Mouse (Mus musculus) inflammation-experienced regulatory T-cells, adult 6 months (primary cell): Measurements from ENCODE around the gene Gm47985. TPM values are rescaled to one million over a fixed set of nuclear protein-coding genes. Genes with fewer than 3 reads are reported as not detected.

Experiments
- ATAC-seq: one replicate; pipeline ENCODE4 v1.8.0; 2017
- polyA plus RNA-seq, 3 experiments: library from polyadenylated mRNA; unstranded; fragments of 100-300 nt; shearing (Covaris generic); gene quantifications; one replicate each; pipeline ENCODE4 v1.2.1; 2017

Gene Gm47985
- polyA plus RNA-seq, 3 experiments from 2014 or later, result 0.34 TPM; not detected in 2

DNA sequence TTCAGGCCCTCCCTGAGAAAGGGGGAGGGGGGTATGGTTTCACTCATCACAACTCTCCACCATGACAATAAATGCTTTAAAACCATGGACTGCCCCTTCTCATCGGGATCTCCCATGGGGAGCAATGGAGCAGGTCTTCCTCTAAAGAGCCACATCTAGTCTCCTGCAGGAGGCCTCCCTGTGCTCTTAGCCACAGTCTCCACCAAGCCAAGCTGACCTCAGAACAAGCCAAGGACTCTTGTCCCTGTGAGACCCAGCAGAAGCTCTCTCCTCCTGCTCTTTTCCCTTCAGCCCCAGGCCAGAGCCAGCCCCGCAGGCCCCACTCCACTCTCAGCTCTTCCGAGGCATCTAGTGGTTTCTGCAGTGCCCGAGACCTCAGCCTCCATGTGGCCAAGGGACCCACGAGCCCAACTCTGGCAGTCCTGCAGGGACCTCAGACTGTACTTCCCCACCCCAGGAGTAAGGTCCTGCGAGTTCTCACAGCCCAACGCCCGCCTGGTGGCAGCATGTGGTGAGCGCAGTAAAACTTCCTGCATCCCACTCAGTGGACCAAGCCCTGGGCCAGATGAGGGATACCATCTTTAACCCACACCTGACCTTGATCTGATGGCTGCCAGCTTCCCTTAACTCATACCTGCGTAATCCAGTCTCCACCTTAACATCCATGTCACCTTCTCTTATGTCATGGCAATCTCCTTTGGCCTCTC lies 40.4 kb downstream of the Gm47985 start:
- ATAC-seq, result no peak

DNA sequence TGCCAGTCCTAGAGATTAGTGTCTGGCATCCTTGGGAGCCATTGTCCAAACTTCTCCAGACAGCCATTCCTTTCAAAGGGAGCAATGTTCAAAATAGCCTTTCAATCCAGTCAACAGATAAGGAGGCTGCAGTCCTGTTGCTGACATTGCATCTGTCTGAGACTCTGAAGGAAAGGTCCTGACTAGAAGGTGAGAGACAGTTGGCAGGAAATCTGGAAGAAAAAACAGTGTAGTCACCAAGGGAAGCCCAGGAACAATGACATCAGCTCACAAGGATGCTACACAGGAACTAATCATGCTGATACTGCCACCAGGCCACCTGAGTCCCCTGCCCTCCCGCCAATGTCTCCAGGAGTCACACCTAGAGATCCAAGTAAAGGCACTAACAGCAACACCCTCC lies 41.0 kb downstream of the Gm47985 start:
- no peak for ATAC-seq

DNA sequence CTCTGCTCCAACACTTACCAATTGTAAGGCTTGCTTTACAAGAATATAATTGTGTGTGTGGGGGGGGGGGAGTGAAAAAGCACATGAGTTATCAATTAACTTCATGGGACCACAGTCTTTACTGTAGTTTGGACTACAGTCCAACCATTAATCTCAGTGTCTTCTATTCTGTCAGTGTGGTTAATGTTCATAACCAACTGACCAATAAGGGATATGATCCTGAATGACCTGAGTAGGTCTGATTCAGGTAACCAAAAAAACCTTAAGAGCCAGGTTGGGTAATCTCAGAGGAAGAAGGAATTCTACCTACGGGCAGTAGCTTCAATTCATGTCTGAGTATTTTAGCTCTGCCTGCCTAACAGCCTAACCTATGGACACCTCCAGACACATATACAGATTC lies 42.2 kb downstream of the Gm47985 start:
- no peak for ATAC-seq

DNA sequence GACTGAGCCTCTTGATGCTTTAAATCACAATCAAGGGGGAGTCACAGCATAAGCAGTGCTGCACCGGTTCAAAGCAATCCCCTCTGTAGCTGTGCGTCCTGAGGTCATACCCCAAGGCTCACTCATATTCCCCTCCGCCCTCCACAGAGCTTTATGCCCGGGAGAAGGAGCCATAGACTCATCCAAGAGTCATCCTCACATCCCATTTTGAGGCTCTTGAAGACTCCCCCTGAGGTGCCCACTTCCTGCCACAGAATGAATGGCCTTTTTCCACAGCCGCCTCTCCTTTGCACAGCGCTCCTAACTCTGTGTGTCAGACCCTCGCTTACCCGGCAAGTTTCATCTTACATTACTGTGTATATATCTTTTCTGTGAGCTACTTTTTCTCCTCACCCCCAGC lies 45.2 kb downstream of the Gm47985 start:
- ATAC-seq, result no peak

DNA sequence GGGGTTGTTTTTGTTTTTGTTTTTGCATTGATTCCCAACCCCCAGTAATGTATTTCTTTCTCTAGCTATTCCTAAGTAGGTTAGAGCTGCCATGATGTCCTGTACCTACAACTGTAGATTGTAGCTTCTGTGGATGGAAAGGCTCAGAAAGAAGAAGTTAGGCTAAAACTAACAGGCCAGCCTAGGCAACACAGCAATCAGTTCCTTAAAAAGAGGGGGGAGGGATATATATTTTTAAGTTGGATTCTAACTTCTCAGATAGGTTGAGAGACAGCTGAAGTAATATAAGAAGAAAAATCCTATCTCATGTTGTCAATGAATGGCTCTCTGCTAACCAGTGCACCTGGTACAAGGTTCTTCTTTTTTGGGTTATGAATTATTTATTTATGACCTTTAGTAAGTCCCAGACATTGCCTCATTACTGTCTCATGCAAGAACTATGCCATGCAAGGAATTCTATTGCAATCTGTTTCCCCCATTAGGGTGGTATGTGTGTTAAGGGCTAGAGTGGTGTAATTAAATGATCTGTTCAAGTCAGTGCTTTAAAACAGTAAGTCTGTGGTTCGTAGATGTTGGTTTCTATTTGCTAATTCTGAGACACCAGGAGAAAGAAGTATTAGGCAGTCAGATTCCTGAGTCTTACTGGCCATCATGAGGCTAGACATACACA lies 46.1 kb downstream of the Gm47985 start:
- no peak for ATAC-seq

DNA sequence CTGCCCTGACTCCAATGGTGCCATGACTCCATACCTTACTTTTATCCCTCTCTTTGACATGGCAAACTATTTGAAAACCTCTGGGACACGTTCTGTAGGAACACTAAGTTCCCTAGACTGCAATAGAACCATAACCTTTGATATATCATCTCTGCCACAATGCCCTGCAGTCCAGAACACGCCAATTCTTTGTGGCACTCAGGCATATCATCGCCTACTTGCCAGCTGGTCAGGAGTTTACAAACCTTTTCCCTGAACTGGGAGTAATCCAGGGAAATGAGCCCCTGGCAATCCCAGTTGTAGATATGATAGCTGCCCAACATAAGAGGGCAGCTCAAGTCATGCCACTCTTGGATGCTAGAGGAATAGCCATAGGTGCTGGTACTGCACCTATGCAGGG lies 50.0 kb downstream of the Gm47985 start:
- no peak for ATAC-seq

DNA sequence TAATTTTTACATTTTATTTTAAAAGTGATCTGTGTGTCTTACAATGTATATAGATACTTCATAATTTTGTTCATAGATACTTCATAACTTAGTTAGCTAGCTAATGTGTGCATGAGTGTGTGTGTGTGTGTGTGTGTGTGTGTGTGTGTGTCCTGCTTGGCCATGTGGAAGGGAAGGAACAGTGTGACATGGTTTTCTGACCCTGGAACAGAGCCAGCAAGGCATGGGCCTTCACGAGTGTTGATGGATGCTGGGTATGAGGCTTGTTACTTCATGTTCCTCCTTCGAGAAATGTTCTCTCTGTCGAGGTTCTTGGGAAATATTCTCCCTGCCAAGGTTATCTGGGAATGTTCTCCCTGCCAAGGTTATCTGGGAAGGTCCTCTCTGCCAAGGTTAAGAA lies 51.4 kb downstream of the Gm47985 start:
- ATAC-seq, result no peak

Other genes starting within 250 kb of the Gm47985 start
- gene Hmcn1, start 189.1 kb upstream of the Gm47985 start, polyA plus RNA-seq, result under 1 TPM in 2 of 3 experiments, not detected in 1; 0.13 to 0.29 TPM
- not detected for gene Gm8947, start 9.8 kb downstream of the Gm47985 start, polyA plus RNA-seq
- not detected for gene Gm47995, start 15.9 kb downstream of the Gm47985 start, polyA plus RNA-seq
- not detected for gene 3110040M04Rik, start 21.6 kb downstream of the Gm47985 start, polyA plus RNA-seq
- not detected for gene Gm47996, start 27.6 kb downstream of the Gm47985 start, polyA plus RNA-seq
- 100 to 1,000 TPM; 119 to 141 (median 125) TPM for gene Ivns1abp, start 161.9 kb downstream of the Gm47985 start, polyA plus RNA-seq
- gene Swt1, start 245.9 kb downstream of the Gm47985 start, polyA plus RNA-seq, result 10 to 100 TPM; 38.3 to 57.7 (median 45.1) TPM
- gene Trmt1l, start 246.0 kb downstream of the Gm47985 start, polyA plus RNA-seq, result 10 to 100 TPM; 34.3 to 48.4 (median 45.0) TPM